Mouse (Mus musculus): ENCODE data around the gene Arhgap10.

The Arhgap10 gene

DNA sequence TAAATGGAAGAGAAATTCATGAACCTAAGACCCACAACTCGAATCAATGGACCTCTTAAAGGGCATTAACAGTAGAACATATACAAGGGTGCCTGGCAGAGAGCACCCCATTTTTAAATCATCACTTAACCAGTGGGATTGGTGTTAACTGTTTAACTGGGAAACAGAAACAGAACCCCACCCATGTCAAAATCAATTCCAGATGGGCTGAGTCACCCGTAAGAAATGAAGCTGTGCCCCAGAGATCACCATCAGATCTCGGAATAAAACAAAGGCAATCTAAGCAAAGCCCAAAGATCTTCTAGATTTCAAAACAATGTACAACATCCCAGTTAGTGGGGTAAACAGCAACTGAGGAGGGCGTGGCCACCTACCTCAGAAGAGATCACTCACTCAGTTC lies 89.3 kb downstream of the Arhgap10 start:
- H3K27me3 ChIP-seq (ENCODE audit: control insufficient read depth, insufficient read depth, low read length, poor library complexity, severe bottlenecking), result no peaks in the 10 kb centered on the region
- DNase-seq (ENCODE audit: low read depth, low spot score), result no peak
- no peaks in the 10 kb centered on the region for H3K36me3 ChIP-seq (ENCODE audit: control insufficient read depth, insufficient read depth, low read length, poor library complexity, severe bottlenecking)

DNA sequence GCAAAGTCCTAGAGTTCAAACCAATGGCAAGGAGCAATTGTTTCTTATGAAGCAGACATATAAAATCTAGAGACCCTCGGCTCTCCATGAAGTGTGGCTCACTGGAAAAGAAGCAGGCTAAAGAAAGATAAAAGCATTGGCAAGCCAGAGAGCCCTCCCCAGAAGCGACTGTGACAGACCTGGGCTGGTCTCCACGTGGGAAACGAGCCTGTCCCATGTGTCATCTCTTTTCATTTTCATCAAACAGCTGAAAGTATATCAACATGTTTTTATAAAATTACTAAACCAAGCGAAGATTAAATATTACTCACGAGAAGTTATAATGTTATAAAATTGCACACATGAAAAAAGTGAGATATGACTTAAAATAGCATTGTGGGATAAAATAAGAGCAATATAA lies 89.7 kb downstream of the Arhgap10 start:
- no peaks in the 10 kb centered on the region for H3K27me3 ChIP-seq (ENCODE audit: control insufficient read depth, insufficient read depth, low read length, poor library complexity, severe bottlenecking)
- no peak for DNase-seq (ENCODE audit: low read depth, low spot score)
- H3K36me3 ChIP-seq (ENCODE audit: control insufficient read depth, insufficient read depth, low read length, poor library complexity, severe bottlenecking), result no peaks in the 10 kb centered on the region

GRCm38 (mm10) chr8:77427438-77427837 lies 90.3 kb downstream of the Arhgap10 start:
- no peaks in the 10 kb centered on the region for H3K27me3 ChIP-seq (ENCODE audit: control insufficient read depth, insufficient read depth, low read length, poor library complexity, severe bottlenecking)
- H3K36me3 ChIP-seq (ENCODE audit: control insufficient read depth, insufficient read depth, low read length, poor library complexity, severe bottlenecking), result no peaks in the 10 kb centered on the region
- no peak for DNase-seq (ENCODE audit: low read depth, low spot score)

DNA sequence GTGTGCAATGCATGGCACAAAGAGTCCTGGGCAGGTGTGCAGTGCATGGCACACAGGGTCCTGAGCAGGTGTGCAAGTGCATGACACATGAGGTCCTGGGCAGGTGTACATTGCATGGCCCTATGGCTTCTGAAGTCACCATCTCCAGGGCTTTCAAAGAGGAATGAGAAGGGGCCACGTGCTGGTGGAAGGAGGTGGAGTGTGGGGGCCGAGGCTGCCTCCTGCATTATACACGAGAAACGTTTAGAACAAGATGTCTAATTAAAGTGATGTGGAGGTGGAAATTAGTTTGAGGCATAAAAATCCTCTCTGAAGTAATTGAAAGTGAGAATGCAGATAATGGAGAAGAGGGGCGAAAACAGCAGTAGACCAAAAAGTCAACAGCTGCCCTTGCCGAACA lies 93.9 kb downstream of the Arhgap10 start:
- no peak for DNase-seq (ENCODE audit: low read depth, low spot score)
- no peaks in the 10 kb centered on the region for H3K36me3 ChIP-seq (ENCODE audit: control insufficient read depth, insufficient read depth, low read length, poor library complexity, severe bottlenecking)
- H3K27me3 ChIP-seq (ENCODE audit: control insufficient read depth, insufficient read depth, low read length, poor library complexity, severe bottlenecking), result no peaks in the 10 kb centered on the region

DNA sequence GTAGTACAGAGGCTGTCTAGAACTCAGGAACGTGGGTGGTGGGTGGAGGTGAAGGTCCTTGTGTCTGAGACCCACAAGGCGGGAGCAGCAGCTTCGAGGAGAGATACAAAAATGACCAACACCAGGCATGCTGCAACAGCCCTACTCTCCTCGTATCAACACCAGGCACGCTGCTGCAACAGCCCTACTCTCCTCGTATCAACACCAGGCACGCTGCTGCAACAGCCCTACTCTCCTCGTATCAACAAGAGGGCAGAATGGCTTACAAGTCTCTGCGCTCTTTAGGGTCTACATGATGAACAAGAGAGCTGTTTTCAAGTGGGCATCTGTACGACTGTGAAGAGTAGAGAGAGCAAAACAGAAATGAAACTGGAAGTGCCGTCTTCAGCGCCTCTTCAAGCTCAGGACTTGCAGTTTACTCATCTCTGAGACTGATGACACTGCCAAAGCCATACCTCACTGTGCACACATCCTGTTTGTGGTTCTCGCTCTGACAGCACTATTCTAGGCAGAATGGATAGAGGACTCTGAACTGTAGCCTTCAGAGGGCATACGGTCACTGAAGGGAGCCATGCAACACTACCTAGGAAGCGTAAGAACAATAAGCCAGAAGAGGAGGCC lies 95.0 kb downstream of the Arhgap10 start:
- H3K36me3 ChIP-seq (ENCODE audit: control insufficient read depth, insufficient read depth, low read length, poor library complexity, severe bottlenecking), result no peaks in the 10 kb centered on the region
- H3K27me3 ChIP-seq (ENCODE audit: control insufficient read depth, insufficient read depth, low read length, poor library complexity, severe bottlenecking), result no peaks in the 10 kb centered on the region
- peak; percentile 79 for DNase-seq (ENCODE audit: low read depth, low spot score)

DNA sequence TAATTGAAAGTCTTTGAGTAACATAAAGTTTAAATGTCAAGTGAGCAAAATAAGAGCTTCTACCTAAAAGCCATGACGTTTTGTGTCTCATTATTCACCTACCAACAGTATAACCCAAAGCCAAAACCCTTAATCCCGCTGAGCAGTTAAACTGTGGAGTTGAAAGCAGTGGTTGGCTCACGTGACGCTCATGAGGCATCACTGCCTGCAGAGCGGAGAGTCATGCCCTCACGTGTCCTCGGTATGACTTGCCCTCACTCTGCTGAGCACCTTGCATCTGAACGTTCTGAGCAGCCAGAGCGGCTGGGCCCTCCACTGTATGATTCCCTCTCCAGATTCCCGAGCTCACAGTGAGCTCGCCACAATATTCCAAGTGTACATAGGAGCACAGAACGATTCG lies 96.2 kb downstream of the Arhgap10 start:
- Histone ChIP-seq H3K27me3 (ENCODE audit: control insufficient read depth, insufficient read depth, low read length, poor library complexity, severe bottlenecking) (no peaks in the 10 kb centered on the region), H3K36me3 (ENCODE audit: control insufficient read depth, insufficient read depth, low read length, poor library complexity, severe bottlenecking) (no peaks in the 10 kb centered on the region)
- DNase-seq (ENCODE audit: low read depth, low spot score), result no peak

DNA sequence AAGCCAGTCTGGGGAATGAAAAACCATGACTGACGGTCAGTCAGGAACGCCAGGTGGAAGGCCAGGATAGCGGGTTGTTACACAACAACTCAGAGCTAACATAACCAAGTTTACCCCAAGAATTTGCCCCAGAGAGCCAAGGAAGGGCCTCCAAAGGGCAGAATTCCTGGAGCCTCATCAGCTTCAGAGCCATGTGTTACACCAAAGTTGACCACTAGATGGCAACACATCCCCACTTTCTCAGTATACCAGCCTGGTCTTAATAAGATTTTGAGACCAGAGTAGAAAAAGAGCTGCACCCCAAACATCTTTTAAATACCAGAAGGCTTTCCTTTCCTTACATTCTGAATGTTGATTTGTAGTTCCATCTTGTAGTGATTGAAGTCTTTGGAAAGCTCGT lies 98.0 kb downstream of the Arhgap10 start:
- peak; percentile 83 for DNase-seq (ENCODE audit: low read depth, low spot score)
- no peaks in the 10 kb centered on the region for H3K27me3 ChIP-seq (ENCODE audit: control insufficient read depth, insufficient read depth, low read length, poor library complexity, severe bottlenecking)

GRCm38 (mm10) chr8:77416738-77417137 lies 101.0 kb downstream of the Arhgap10 start:
- Histone ChIP-seq H3K36me3 (ENCODE audit: control insufficient read depth, insufficient read depth, low read length, poor library complexity, severe bottlenecking) (no peaks in the 10 kb centered on the region), H3K27me3 (ENCODE audit: control insufficient read depth, insufficient read depth, low read length, poor library complexity, severe bottlenecking) (no peaks in the 10 kb centered on the region)
- no peak for DNase-seq (ENCODE audit: low read depth, low spot score)

More for the DNA sequence above, 98.0 kb downstream of the Arhgap10 start:
- no peaks in the 10 kb centered on the region for H3K36me3 ChIP-seq (ENCODE audit: control insufficient read depth, insufficient read depth, low read length, poor library complexity, severe bottlenecking)

GRCm38 (mm10) chr8:77416034-77416433 lies 101.7 kb downstream of the Arhgap10 start:
- H3K36me3 ChIP-seq (ENCODE audit: control insufficient read depth, insufficient read depth, low read length, poor library complexity, severe bottlenecking), result no peaks in the 10 kb centered on the region
- no peaks in the 10 kb centered on the region for H3K27me3 ChIP-seq (ENCODE audit: control insufficient read depth, insufficient read depth, low read length, poor library complexity, severe bottlenecking)
- no peak for DNase-seq (ENCODE audit: low read depth, low spot score)

GRCm38 (mm10) chr8:77411262-77411661 lies 106.5 kb downstream of the Arhgap10 start:
- H3K27me3 ChIP-seq (ENCODE audit: control insufficient read depth, insufficient read depth, low read length, poor library complexity, severe bottlenecking), result no peaks in the 10 kb centered on the region
- no peaks in the 10 kb centered on the region for H3K36me3 ChIP-seq (ENCODE audit: control insufficient read depth, insufficient read depth, low read length, poor library complexity, severe bottlenecking)
- no peak for DNase-seq (ENCODE audit: low read depth, low spot score)

DNA sequence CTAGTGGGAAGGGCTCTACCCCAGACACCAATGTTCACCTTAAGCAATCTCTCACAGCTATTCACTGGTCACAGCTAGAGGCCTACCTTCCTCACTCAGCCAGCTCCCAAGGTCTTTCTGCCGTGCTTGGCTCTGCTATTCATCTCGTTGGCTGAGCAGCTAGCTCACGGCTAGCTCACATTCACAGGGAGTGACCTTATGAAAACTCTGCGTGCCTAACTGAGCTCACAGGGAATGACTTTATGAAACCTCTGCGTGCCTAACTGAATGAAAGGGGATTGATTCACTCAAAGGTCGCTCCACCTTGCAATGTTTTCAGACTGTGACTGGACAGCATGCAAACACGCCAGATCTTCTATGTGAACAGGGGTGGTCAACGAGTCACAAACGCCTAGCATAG lies 107.4 kb downstream of the Arhgap10 start:
- no peak for DNase-seq (ENCODE audit: low read depth, low spot score)
- no peaks in the 10 kb centered on the region for H3K27me3 ChIP-seq (ENCODE audit: control insufficient read depth, insufficient read depth, low read length, poor library complexity, severe bottlenecking)
- H3K36me3 ChIP-seq (ENCODE audit: control insufficient read depth, insufficient read depth, low read length, poor library complexity, severe bottlenecking), result no peaks in the 10 kb centered on the region

DNA sequence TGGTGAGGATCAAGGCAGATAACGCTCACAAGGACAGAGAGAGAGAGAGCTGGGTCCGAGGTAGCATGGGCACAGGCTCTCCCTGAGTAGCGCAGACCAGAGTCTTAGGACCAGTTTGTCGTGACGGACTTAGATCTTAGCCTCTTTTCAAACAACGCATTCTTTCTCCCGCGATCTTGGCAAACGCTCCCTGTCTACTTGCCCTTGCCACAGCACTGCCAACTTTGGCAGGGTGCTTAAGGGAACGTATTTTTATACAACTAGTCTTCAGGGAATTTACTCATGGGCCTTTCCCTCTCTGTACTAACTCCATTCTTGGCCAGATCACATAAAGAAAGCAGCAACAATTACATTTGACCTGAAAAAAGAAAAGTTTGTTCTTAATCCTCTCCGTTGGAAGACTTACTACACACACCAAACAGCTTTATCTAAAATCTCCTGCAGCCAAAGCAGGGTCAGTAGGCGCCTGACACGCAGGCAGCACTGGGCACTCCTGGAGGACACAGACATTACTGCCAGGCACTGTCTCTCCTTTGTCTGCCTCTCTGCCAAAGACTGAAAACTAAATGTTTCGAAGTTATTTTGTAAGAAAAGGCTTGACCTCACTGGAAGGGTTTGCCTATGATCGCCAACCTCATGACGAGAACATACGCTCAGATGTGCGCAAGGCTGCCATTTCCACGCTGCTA lies 109.1 kb downstream of the Arhgap10 start:
- H3K27me3 ChIP-seq (ENCODE audit: control insufficient read depth, insufficient read depth, low read length, poor library complexity, severe bottlenecking), result no peaks in the 10 kb centered on the region
- no peak for DNase-seq (ENCODE audit: low read depth, low spot score)
- no peaks in the 10 kb centered on the region for H3K36me3 ChIP-seq (ENCODE audit: control insufficient read depth, insufficient read depth, low read length, poor library complexity, severe bottlenecking)

DNA sequence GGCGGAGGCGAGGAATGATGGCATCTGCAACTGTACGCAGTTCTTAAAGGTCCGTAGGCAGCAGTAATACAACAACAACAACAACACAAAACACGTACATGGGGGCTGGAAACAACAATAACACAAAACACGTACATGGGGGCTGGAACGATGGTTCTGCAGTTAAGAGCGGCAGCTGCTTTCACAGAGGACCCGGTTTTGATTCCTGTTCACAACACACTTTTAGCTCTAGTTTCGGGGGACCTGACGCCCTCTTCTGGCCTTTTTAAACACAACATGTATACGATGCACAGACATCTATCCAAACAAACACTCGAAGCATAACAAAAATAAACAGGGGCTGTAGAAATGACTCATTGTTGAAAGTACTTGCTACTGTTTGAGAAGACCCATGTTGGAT lies 110.9 kb downstream of the Arhgap10 start:
- H3K36me3 ChIP-seq (ENCODE audit: control insufficient read depth, insufficient read depth, low read length, poor library complexity, severe bottlenecking), result no peaks in the 10 kb centered on the region
- DNase-seq (ENCODE audit: low read depth, low spot score), result no peak
- no peaks in the 10 kb centered on the region for H3K27me3 ChIP-seq (ENCODE audit: control insufficient read depth, insufficient read depth, low read length, poor library complexity, severe bottlenecking)

DNA sequence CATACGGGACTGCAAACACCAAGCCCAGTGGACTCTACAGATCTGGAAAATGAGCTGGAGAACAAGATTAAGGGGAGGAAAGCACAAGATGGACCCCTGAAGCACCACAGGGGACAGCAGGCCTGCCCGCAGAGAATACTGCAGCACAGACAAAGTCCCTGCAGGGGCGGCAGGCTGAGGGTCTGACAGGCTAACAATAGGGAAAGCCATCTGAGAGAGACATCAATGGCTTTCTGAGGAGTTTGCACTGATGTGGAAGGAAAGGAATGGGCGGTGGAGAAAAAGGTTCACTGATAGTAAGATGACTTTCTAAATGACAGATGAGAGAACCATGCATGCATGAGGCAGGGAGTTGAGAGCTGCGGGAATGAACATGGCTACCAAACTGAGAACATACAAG lies 111.3 kb downstream of the Arhgap10 start:
- DNase-seq (ENCODE audit: low read depth, low spot score), result no peak
- Histone ChIP-seq H3K27me3 (ENCODE audit: control insufficient read depth, insufficient read depth, low read length, poor library complexity, severe bottlenecking) (no peaks in the 10 kb centered on the region), H3K36me3 (ENCODE audit: control insufficient read depth, insufficient read depth, low read length, poor library complexity, severe bottlenecking) (no peaks in the 10 kb centered on the region)

GRCm38 (mm10) chr8:77404017-77404416 lies 113.7 kb downstream of the Arhgap10 start:
- DNase-seq (ENCODE audit: low read depth, low spot score), result no peak
- H3K27me3 ChIP-seq (ENCODE audit: control insufficient read depth, insufficient read depth, low read length, poor library complexity, severe bottlenecking), result no peaks in the 10 kb centered on the region
- H3K36me3 ChIP-seq (ENCODE audit: control insufficient read depth, insufficient read depth, low read length, poor library complexity, severe bottlenecking), result no peaks in the 10 kb centered on the region

DNA sequence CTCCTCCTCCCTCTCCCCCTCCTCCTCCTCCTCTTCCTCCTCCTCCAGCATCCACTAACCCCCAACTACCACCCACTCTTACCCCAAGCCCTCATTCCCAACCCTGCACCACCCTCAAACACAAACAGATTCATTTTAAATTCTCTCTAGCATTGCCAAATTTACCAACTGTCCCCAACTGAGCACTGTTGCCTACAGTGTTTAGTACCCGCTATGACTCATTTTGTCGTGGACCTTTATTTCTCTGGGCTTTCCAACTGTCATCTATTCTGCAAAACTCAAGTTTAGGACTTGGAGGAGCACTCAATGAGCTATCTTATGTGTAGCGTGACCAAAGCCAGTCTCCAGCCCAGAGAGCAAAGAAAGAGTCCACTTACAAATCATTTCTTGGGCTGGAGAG lies 115.8 kb downstream of the Arhgap10 start:
- no peaks in the 10 kb centered on the region for H3K27me3 ChIP-seq (ENCODE audit: control insufficient read depth, insufficient read depth, low read length, poor library complexity, severe bottlenecking)
- no peak for DNase-seq (ENCODE audit: low read depth, low spot score)
- no peaks in the 10 kb centered on the region for H3K36me3 ChIP-seq (ENCODE audit: control insufficient read depth, insufficient read depth, low read length, poor library complexity, severe bottlenecking)

All from splenic B cell, adult 2 months (primary cell).